Mouse (Mus musculus): ENCODE measurements around the gene Tnni2. TPM values are rescaled to one million over a fixed set of nuclear protein-coding genes. Genes with fewer than 3 reads are reported as not detected.
A peak's percentile ranks its signal among the peaks of the same experiment; 100 is the strongest.

Tnni2 gene
- polyA plus RNA-seq, 1 experiment: 232 TPM

- H3K27ac ChIP-seq (replicated peaks; ENCODE audit: low read depth, low read length): no peak overlapping the region
- no peak overlapping the region for H3K4me3 ChIP-seq (ENCODE audit: insufficient read depth, low read depth, low read length)
- H3K4me1 ChIP-seq (ENCODE audit: control insufficient read depth, insufficient read depth, insufficient read length, low read length): no peaks in the 10 kb centered on the region
Measured at GRCm38 (mm10) chr7:142479307-142479706, 37.7 kb downstream of the Tnni2 start.

- Histone ChIP-seq H3K4me3 (ENCODE audit: insufficient read depth, low read depth, low read length) (no peak overlapping the region), H3K27ac (replicated peaks; ENCODE audit: low read depth, low read length) (no peak overlapping the region), H3K4me1 (ENCODE audit: control insufficient read depth, insufficient read depth, insufficient read length, low read length) (no peaks in the 10 kb centered on the region)
Measured at GRCm38 (mm10) chr7:142479886-142480285, 38.3 kb downstream of the Tnni2 start.

GRCm38 (mm10) chr7:142480661-142481060, 39.1 kb downstream of the Tnni2 start:
- no peaks in the 10 kb centered on the region for H3K4me1 ChIP-seq (ENCODE audit: control insufficient read depth, insufficient read depth, insufficient read length, low read length)
- H3K4me3 ChIP-seq (ENCODE audit: insufficient read depth, low read depth, low read length): no peak overlapping the region
- H3K27ac ChIP-seq (replicated peaks; ENCODE audit: low read depth, low read length): peak overlapping the region; percentile 20; the same call in 1 of the 2 replicates

GRCm38 (mm10) chr7:142481186-142481567, 39.6 kb downstream of the Tnni2 start:
- Histone ChIP-seq H3K4me1 (ENCODE audit: control insufficient read depth, insufficient read depth, insufficient read length, low read length) (no peaks in the 10 kb centered on the region), H3K27ac (replicated peaks; ENCODE audit: low read depth, low read length) (peak overlapping the region; percentile 20; the same call in 1 of the 2 replicates), H3K4me3 (ENCODE audit: insufficient read depth, low read depth, low read length) (no peak overlapping the region)

GRCm38 (mm10) chr7:142481568-142482255, 40.1 kb downstream of the Tnni2 start:
- peak overlapping the region; percentile 59 for H3K27ac ChIP-seq (replicated peaks; ENCODE audit: low read depth, low read length)
- H3K4me1 ChIP-seq (ENCODE audit: control insufficient read depth, insufficient read depth, insufficient read length, low read length): no peaks in the 10 kb centered on the region
- H3K4me3 ChIP-seq (ENCODE audit: insufficient read depth, low read depth, low read length): no peak overlapping the region

GRCm38 (mm10) chr7:142482256-142482609, 40.6 kb downstream of the Tnni2 start:
- Histone ChIP-seq H3K27ac (replicated peaks; ENCODE audit: low read depth, low read length) (peak overlapping the region; percentile 59), H3K4me3 (ENCODE audit: insufficient read depth, low read depth, low read length) (no peak overlapping the region), H3K4me1 (ENCODE audit: control insufficient read depth, insufficient read depth, insufficient read length, low read length) (no peaks in the 10 kb centered on the region)

GRCm38 (mm10) chr7:142483136-142483535, 41.5 kb downstream of the Tnni2 start:
- Histone ChIP-seq H3K4me1 (ENCODE audit: control insufficient read depth, insufficient read depth, insufficient read length, low read length) (no peaks in the 10 kb centered on the region), H3K4me3 (ENCODE audit: insufficient read depth, low read depth, low read length) (no peak overlapping the region), H3K27ac (replicated peaks; ENCODE audit: low read depth, low read length) (peak overlapping the region; percentile 30)

- Histone ChIP-seq H3K27ac (replicated peaks; ENCODE audit: low read depth, low read length) (peak overlapping the region; percentile 5; the same call in 1 of the 2 replicates), H3K4me1 (ENCODE audit: control insufficient read depth, insufficient read depth, insufficient read length, low read length) (no peaks in the 10 kb centered on the region)
Measured at GRCm38 (mm10) chr7:142484780-142485179, 43.2 kb downstream of the Tnni2 start.

GRCm38 (mm10) chr7:142486751-142487162, 45.1 kb downstream of the Tnni2 start:
- Histone ChIP-seq H3K4me1 (ENCODE audit: control insufficient read depth, insufficient read depth, insufficient read length, low read length) (no peaks in the 10 kb centered on the region), H3K4me3 (ENCODE audit: insufficient read depth, low read depth, low read length) (no peak overlapping the region), H3K27ac (replicated peaks; ENCODE audit: low read depth, low read length) (no peak overlapping the region)

More at GRCm38 (mm10) chr7:142484780-142485179, 43.2 kb downstream of the Tnni2 start:
- H3K4me3 ChIP-seq (ENCODE audit: insufficient read depth, low read depth, low read length): no peak overlapping the region

GRCm38 (mm10) chr7:142487341-142487859, 45.8 kb downstream of the Tnni2 start:
- Histone ChIP-seq H3K4me3 (ENCODE audit: insufficient read depth, low read depth, low read length) (no peak overlapping the region), H3K4me1 (ENCODE audit: control insufficient read depth, insufficient read depth, insufficient read length, low read length) (no peaks in the 10 kb centered on the region), H3K27ac (replicated peaks; ENCODE audit: low read depth, low read length) (no peak overlapping the region)

GRCm38 (mm10) chr7:142488053-142488452, 46.4 kb downstream of the Tnni2 start:
- no peak overlapping the region for H3K4me3 ChIP-seq (ENCODE audit: insufficient read depth, low read depth, low read length)
- H3K27ac ChIP-seq (replicated peaks; ENCODE audit: low read depth, low read length): no peak overlapping the region
- no peaks in the 10 kb centered on the region for H3K4me1 ChIP-seq (ENCODE audit: control insufficient read depth, insufficient read depth, insufficient read length, low read length)

- no peaks in the 10 kb centered on the region for H3K4me1 ChIP-seq (ENCODE audit: control insufficient read depth, insufficient read depth, insufficient read length, low read length)
- H3K4me3 ChIP-seq (ENCODE audit: insufficient read depth, low read depth, low read length): no peak overlapping the region
Measured at GRCm38 (mm10) chr7:142493535-142493934, 51.9 kb downstream of the Tnni2 start.

More at GRCm38 (mm10) chr7:142493535-142493934, 51.9 kb downstream of the Tnni2 start:
- H3K27ac ChIP-seq (replicated peaks; ENCODE audit: low read depth, low read length): no peak overlapping the region

Other genes with a start within 250 kb of the Tnni2 start
- not detected in 2 replicates for gene Krtap5-3, start 240.4 kb upstream of the Tnni2 start, polyA plus RNA-seq (2012; ENCODE audit: insufficient read depth, insufficient read length, missing spikeins)
- not detected in 2 replicates for gene Gm7579, start 229.9 kb upstream of the Tnni2 start, polyA plus RNA-seq (2012; ENCODE audit: insufficient read depth, insufficient read length, missing spikeins)
- not detected in 2 replicates for gene Krtap5-5, start 211.8 kb upstream of the Tnni2 start, polyA plus RNA-seq (2012; ENCODE audit: insufficient read depth, insufficient read length, missing spikeins)
- not detected in 2 replicates for gene Gm40460, start 200.7 kb upstream of the Tnni2 start, polyA plus RNA-seq (2012; ENCODE audit: insufficient read depth, insufficient read length, missing spikeins)
- gene Gm2431, start 183.5 kb upstream of the Tnni2 start, polyA plus RNA-seq (2012; ENCODE audit: insufficient read depth, insufficient read length, missing spikeins): not detected in 2 replicates
- gene Gm4559, start 167.4 kb upstream of the Tnni2 start, polyA plus RNA-seq (2012; ENCODE audit: insufficient read depth, insufficient read length, missing spikeins): not detected in 2 replicates
- gene Krtap5-1, start 144.7 kb upstream of the Tnni2 start, polyA plus RNA-seq (2012; ENCODE audit: insufficient read depth, insufficient read length, missing spikeins): not detected in 2 replicates
- not detected in 2 replicates for gene Krtap5-4, start 138.3 kb upstream of the Tnni2 start, polyA plus RNA-seq (2012; ENCODE audit: insufficient read depth, insufficient read length, missing spikeins)
- gene Ifitm10, start 68.1 kb upstream of the Tnni2 start, polyA plus RNA-seq (2012; ENCODE audit: insufficient read depth, insufficient read length, missing spikeins): 1.5 TPM in 1 of 2 replicates, not detected in the other
- gene Gm49369, start 59.1 kb upstream of the Tnni2 start, polyA plus RNA-seq (2012; ENCODE audit: insufficient read depth, insufficient read length, missing spikeins): 3.0 and 3.8 TPM in 2 replicates
- gene Ctsd, start 53.8 kb upstream of the Tnni2 start, polyA plus RNA-seq (2012; ENCODE audit: insufficient read depth, insufficient read length, missing spikeins): 1,099 and 1,150 TPM in 2 replicates
- not detected in 2 replicates for gene Syt8, start 7.0 kb upstream of the Tnni2 start, polyA plus RNA-seq (2012; ENCODE audit: insufficient read depth, insufficient read length, missing spikeins)
- gene Lsp1, start 19.0 kb downstream of the Tnni2 start, polyA plus RNA-seq (2012; ENCODE audit: insufficient read depth, insufficient read length, missing spikeins): 18.0 and 22.8 TPM in 2 replicates
- 455 and 586 TPM in 2 replicates for gene Tnnt3, start 57.0 kb downstream of the Tnni2 start, polyA plus RNA-seq (2012; ENCODE audit: insufficient read depth, insufficient read length, missing spikeins)
- 3.6 and 8.8 TPM in 2 replicates for gene Mrpl23, start 90.9 kb downstream of the Tnni2 start, polyA plus RNA-seq (2012; ENCODE audit: insufficient read depth, insufficient read length, missing spikeins)
- gene Igf2, start 225.0 kb downstream of the Tnni2 start, polyA plus RNA-seq (2012; ENCODE audit: insufficient read depth, insufficient read length, missing spikeins): 6.6 and 9.1 TPM in 2 replicates
- gene Gm49394, start 228.1 kb downstream of the Tnni2 start, polyA plus RNA-seq (2012; ENCODE audit: insufficient read depth, insufficient read length, missing spikeins): not detected in 2 replicates

Data from brown adipose tissue, adult 24 weeks (tissue).